Mouse (Mus musculus) midbrain, postnatal 0 days (tissue): ENCODE data around the gene Tap2. TPM values are rescaled to one million over a fixed set of nuclear protein-coding genes. Genes with fewer than 3 reads are reported as not detected.

Source experiments
- ATAC-seq: fragments of 200-750 bp; cut with Nextera tagmentation; 2 replicates; pipeline ENCODE4 v1.8.0; 2017; ENCODE audit warnings: moderate number of reproducible peaks, mild to moderate bottlenecking, moderate TSS enrichment, moderate library complexity; ENCODE audit not compliant: low FRiP score
- DNase-seq: peaks from one replicate; pipeline ENCODE4 v3.0.0-alpha.2; 2015; ENCODE audit warnings: low spot score
- H3K27ac ChIP-seq: fragments of 300-500 bp; sonication (generic); 2 replicates; pipeline ENCODE4 v1.5.1; 2014; ENCODE audit warnings: low read depth, mild to moderate bottlenecking, low read length, mixed read lengths
- H3K27me3 ChIP-seq: fragments of 300-500 bp; sonication (generic); 2 replicates; pipeline ENCODE4 v1.6.1; 2014; ENCODE audit warnings: low read length, control low read depth, mixed read lengths; ENCODE audit not compliant: insufficient read depth
- H3K36me3 ChIP-seq: fragments of 300-500 bp; sonication (generic); 2 replicates; pipeline ENCODE4 v1.6.1; 2014; ENCODE audit warnings: low read length, control low read depth, mixed read lengths; ENCODE audit not compliant: insufficient read depth
- H3K4me1 ChIP-seq: fragments of 300-500 bp; sonication (generic); 2 replicates; pipeline ENCODE4 v1.6.1; 2014; ENCODE audit warnings: mild to moderate bottlenecking, control low read depth, antibody characterized with exemption, low read length, mixed read lengths; ENCODE audit not compliant: insufficient read depth
- H3K4me2 ChIP-seq: fragments of 300-500 bp; sonication (generic); 2 replicates; pipeline ENCODE4 v1.6.1; 2014; ENCODE audit warnings: low read depth, mild to moderate bottlenecking, low read length, mixed read lengths; ENCODE audit not compliant: poor library complexity, severe bottlenecking
- H3K4me3 ChIP-seq: fragments of 300-500 bp; sonication (generic); 2 replicates; pipeline ENCODE4 v1.5.1; 2014; ENCODE audit warnings: low read depth, mild to moderate bottlenecking, low read length, moderate library complexity
- H3K9ac ChIP-seq: fragments of 300-500 bp; sonication (generic); replicated peaks from 2 replicates; pipeline ENCODE4 v1.6.1; 2014; ENCODE audit warnings: mild to moderate bottlenecking, low read length, moderate library complexity, mixed read lengths; ENCODE audit not compliant: poor library complexity, severe bottlenecking
- H3K9me3 ChIP-seq: fragments of 300-500 bp; sonication (generic); 2 replicates; pipeline ENCODE4 v1.6.1; 2016; ENCODE audit warnings: low read length, control low read depth
- CTCF ChIP-seq: IDR thresholded peaks from 2 replicates; pipeline ENCODE4 v1.5.1; 2016; ENCODE audit warnings: antibody characterized with exemption, mild to moderate bottlenecking
- WGBS: fragments of 180-500 bp; shearing (Covaris S2); extraction: QIAGEN DNeasy Blood & Tissue Kit; methylation state at CpG from one replicate; pipeline ENCODE4 v1.1.7; 2014; 5-methylcytosine and 5-hydroxymethylcytosine counted together
- polyA plus RNA-seq: library from polyadenylated mRNA; unstranded; fragments of >200 nt; fragmentation: Nextera tagmentation; extraction: Ambion mirVana; gene quantifications from 2 replicates; pipeline ENCODE4 v1.2.1, GENCODE M21; 2015
- total RNA-seq: library from RNA; depleted of rRNA; stranded (reverse); fragments of >200 nt; gene quantifications from 2 replicates; pipeline ENCODE4 v1.2.3, GENCODE M21; 2014

Gene Tap2
- total and polyA plus RNA-seq, 2 experiments from 2014 or later, result 2.0 to 4.2 TPM

GRCm38 (mm10) chr17:34170877-34171498 lies 32.3 kb upstream of the Tap2 start:
- no peaks in the 10 kb centered on the region for H3K9me3 ChIP-seq
- peak; percentile 82 for DNase-seq

DNA sequence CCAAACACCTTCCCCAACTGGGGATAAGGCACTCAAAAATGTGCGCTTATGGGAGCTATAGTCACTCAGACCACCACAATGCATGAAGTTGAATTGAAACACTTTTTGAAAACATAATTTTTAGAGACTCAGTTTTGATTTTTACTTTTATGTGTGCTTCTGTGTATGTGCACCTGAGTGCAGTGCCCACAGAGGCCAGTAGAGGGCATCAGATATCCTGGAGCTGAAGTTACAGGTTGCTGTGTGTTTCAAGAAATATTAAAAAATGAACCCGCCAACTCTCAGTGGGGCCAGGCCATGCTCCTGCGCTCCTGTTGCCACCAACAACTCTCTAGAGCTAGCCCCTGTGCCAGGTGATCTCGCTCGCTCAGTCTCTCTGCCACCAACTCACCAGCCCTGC lies 30.8 kb upstream of the Tap2 start:
- WGBS, result 97% methylated on average over 5 of the region's 5 CpGs
- H3K4me2 ChIP-seq, result no peak overlapping the region

More at GRCm38 (mm10) chr17:34170877-34171498, 32.3 kb upstream of the Tap2 start:
- 45% methylated on average over 13 of the region's 13 CpGs for WGBS
- no peaks in the 10 kb centered on the region for H3K4me1 ChIP-seq
- TF ChIP-seq CTCF, result peak; percentile 97
- no peak overlapping the region for H3K27ac ChIP-seq
- H3K36me3 ChIP-seq, result no peaks in the 10 kb centered on the region
- no peak overlapping the region for H3K9ac ChIP-seq
- H3K4me2 ChIP-seq, result no peak overlapping the region
- ATAC-seq, result no peak
- no peaks in the 10 kb centered on the region for H3K27me3 ChIP-seq
- no peak overlapping the region for H3K4me3 ChIP-seq

DNA sequence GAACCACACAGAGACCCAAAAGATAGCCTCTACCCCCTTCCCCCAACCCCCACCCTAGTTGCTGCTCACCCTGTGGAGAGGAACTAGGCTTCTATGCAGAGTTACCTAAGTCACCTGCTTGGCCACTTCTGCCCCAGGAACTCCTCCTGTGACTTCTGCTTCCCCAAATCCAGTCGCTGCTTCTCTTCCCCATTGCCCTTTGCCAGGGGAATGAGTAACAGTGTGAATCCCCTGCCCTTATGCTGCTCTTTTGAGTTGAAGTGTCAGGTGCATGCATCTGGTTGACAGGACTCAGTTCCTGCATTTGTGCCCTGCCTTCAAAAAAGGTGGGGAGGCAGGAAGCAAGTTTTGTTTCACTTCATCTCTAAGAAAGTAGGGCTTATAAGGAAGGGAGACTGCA lies 29.3 kb upstream of the Tap2 start:
- ATAC-seq, result no peak
- TF ChIP-seq CTCF, result no peak

More for the DNA sequence above, 30.8 kb upstream of the Tap2 start:
- H3K9ac ChIP-seq, result no peak overlapping the region
- H3K9me3 ChIP-seq, result no peaks in the 10 kb centered on the region
- ATAC-seq (no peak), DNase-seq (no peak)
- no peak overlapping the region for H3K4me3 ChIP-seq
- TF ChIP-seq CTCF, result 0 out of 2 replicates have a peak, but pooled peaks have one; percentile 17
- H3K27me3 ChIP-seq, result no peaks in the 10 kb centered on the region
- no peaks in the 10 kb centered on the region for H3K36me3 ChIP-seq
- no peaks in the 10 kb centered on the region for H3K4me1 ChIP-seq
- no peak overlapping the region for H3K27ac ChIP-seq

DNA sequence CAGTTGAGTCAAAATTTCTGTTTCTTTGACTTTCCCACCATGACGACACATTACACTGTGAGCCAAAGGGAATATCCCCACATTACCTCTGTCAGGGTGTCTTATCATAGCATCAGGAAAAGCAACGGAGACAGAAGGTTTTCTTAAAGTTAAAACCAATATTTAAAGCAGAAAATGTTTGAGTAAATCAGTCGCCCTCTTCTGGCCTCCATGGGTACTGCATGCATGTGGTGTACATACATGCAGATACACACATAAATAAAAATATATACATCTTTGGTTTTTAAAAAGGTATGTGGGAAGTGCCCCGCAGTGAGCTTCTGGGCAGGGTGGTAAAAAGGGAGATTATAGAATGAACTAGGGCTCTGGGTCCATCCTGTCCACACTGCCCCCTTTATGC lies 26.1 kb upstream of the Tap2 start:
- ATAC-seq (no peak), DNase-seq (no peak)
- 76% methylated on average over 4 of the region's 4 CpGs for WGBS
- no peaks in the 10 kb centered on the region for H3K4me1 ChIP-seq
- TF ChIP-seq CTCF, result peak; percentile 43
- no peaks in the 10 kb centered on the region for H3K27me3 ChIP-seq
- no peaks in the 10 kb centered on the region for H3K36me3 ChIP-seq
- H3K9me3 ChIP-seq, result no peaks in the 10 kb centered on the region
- no peak overlapping the region for H3K4me2 ChIP-seq
- H3K4me3 ChIP-seq, result no peak overlapping the region
- H3K9ac ChIP-seq, result no peak overlapping the region
- no peak overlapping the region for H3K27ac ChIP-seq

More for the DNA sequence above, 29.3 kb upstream of the Tap2 start:
- no peak for DNase-seq
- H3K27me3 ChIP-seq, result no peaks in the 10 kb centered on the region
- H3K9me3 ChIP-seq, result no peaks in the 10 kb centered on the region
- no peak overlapping the region for H3K4me3 ChIP-seq
- no peaks in the 10 kb centered on the region for H3K4me1 ChIP-seq
- no peak overlapping the region for H3K27ac ChIP-seq
- no peak overlapping the region for H3K9ac ChIP-seq
- H3K4me2 ChIP-seq, result no peak overlapping the region
- WGBS, result 65% methylated on average over 1 of the region's 1 CpGs
- H3K36me3 ChIP-seq, result no peaks in the 10 kb centered on the region

DNA sequence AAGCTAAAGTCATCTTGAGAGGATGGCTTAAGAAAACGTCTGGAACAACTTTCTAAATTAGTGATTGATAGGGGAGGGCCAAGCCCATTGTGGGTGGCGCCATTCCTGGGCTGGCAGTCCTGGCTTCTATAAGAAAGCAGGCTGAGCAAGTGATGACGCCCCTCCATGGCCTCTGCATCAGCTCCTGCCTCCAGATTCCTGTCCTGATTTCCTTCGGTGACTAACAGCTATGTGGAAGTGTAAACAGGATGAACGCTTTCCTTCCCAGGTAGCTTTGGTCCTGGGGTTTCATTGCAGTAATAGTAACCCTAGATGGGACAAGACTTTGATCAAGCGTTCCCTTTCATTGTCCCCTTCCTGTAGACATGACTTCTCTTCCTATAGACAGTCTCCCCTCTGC lies 24.3 kb upstream of the Tap2 start:
- H3K4me2 ChIP-seq, result no peak overlapping the region

GRCm38 (mm10) chr17:34179913-34180859 lies 23.1 kb upstream of the Tap2 start:
- 0 out of 2 replicates have a peak, but pooled peaks cover 4% of the 10 kb centered on the region for H3K27me3 ChIP-seq
- no peak overlapping the region for H3K4me2 ChIP-seq
- H3K27ac ChIP-seq, result no peak overlapping the region
- TF ChIP-seq CTCF, result no peak
- H3K36me3 ChIP-seq, result no peaks in the 10 kb centered on the region
- no peak overlapping the region for H3K9ac ChIP-seq
- 74% methylated on average over 13 of the region's 13 CpGs for WGBS
- H3K9me3 ChIP-seq, result no peaks in the 10 kb centered on the region
- no peak for DNase-seq
- ATAC-seq, result no peak
- H3K4me1 ChIP-seq, result no peaks in the 10 kb centered on the region
- H3K4me3 ChIP-seq, result no peak overlapping the region

More for the DNA sequence above, 24.3 kb upstream of the Tap2 start:
- no peak overlapping the region for H3K4me3 ChIP-seq
- no peaks in the 10 kb centered on the region for H3K9me3 ChIP-seq
- no peak for DNase-seq
- WGBS, result 70% methylated on average over 6 of the region's 6 CpGs
- no peak overlapping the region for H3K27ac ChIP-seq
- no peak for ATAC-seq
- no peaks in the 10 kb centered on the region for H3K36me3 ChIP-seq
- H3K27me3 ChIP-seq, result no peaks in the 10 kb centered on the region
- H3K9ac ChIP-seq, result no peak overlapping the region
- no peak for TF ChIP-seq CTCF
- H3K4me1 ChIP-seq, result no peaks in the 10 kb centered on the region
